Mouse (Mus musculus): Measurements from ENCODE around the gene Vps25. TPM values are rescaled to one million over a fixed set of nuclear protein-coding genes. Genes with fewer than 3 reads are reported as not detected.

Gene Vps25
- polyA plus RNA-seq, 1 experiment from 2014 or later = 94.1 TPM

DNA sequence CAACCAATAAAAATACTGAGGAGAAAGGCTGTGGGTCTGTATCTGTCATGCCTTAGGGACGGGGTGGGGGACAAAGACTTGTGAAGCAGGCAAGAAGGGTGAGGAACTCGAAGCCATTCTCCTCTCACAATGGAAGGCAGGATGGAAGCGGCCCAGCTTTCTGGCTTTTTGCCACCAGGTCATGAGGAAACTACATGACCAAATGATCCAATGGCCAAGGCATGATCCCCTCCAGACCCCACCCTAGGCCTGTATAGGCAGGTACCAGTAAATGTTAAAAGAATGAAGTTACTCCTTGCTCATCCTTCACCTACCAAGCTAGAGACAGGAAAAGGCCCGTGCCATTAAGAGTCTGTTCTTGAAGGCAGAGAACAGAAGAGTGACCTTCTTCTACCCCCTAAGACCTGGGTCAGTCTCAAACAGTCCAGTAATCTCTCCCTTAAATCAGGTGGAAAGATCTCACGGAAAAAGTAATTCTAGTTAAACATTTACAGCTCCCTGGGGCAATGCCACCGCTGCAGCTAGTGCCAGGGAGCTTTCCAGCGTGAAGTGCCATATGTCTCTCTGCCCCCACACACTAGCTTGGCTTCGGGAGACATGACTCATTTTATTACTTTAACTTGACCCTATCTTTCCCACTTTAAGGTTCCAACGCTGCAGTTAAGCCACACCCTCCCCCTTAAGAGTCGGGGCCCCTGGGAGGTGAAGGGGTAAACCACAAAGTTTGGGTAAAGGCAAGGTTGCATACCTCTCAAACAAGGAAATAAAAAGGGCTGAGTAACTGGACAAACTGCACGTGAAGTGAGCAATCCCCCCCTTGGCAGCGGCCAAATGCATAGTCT lies 24.1 kb downstream of the Vps25 start:
- H3K9ac ChIP-seq (replicated peaks) = peak overlapping the region; percentile 71
- H3K4me2 ChIP-seq = peak overlapping the region; percentile 78
- H3K27ac ChIP-seq = no peak overlapping the region
- 67% methylated on average over 12 of the region's 12 CpGs for whole genome bisulfite sequencing
- peak overlapping the region; percentile 70 for H3K4me3 ChIP-seq (replicated peaks)
- H3K4me1 ChIP-seq (replicated peaks) = peaks cover 23% of the 10 kb centered on the region
- H3K36me3 ChIP-seq = peaks cover 16% of the 10 kb centered on the region; the same call in 1 of the 2 replicates
- no peak for ATAC-seq (ENCODE audit: insufficient number of reproducible peaks, insufficient read depth, low FRiP score, low TSS enrichment, low read depth)
- no peaks in the 10 kb centered on the region for H3K9me3 ChIP-seq
- H3K27me3 ChIP-seq = peaks cover 22% of the 10 kb centered on the region

DNA sequence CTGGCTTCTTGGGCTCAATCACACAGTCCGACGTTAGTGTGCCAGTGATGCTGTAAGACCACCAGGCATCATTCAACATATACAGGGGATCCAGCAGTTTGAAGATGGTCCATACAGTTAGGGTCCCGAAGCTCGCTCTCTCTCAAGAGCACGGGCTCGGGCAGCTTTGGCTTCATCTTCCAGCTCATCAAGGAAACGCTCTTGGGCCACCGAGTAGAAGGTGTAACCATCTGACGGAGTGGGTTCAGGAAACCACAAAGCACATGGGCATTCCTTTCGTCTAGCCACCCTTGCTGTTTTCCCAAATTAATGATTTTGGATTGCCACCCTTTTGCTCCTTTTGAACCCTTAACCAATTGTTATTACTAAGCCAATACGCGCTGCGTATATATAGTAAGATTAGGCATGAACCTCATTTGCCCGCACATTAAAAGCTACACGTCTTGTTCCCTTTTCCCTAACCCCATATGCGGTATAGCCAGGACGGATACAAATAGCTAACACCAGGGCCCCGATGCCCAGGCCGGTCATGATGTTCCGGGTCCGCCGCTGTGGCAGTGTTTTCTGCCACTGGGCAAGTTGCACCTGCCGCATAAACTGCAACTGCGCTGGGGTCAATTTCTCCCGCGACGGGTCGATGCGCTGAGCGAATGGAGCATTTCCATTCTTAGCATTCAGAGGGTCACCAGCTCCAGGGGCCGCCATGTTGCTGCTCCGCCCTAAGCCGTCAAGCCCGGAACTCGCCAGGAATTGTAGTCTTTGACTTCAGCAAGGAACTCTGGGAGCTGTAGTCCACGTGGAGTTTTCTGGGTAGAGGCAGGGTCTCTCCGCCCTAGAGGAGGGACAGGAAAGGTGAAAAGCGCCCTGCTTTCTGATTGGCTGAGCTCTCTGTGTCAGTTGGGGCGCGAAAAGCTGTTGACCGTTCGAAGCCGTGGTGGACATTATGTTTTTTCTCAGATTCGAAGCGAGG lies 25.0 kb downstream of the Vps25 start, which contains the start of the genes Cntd1 and Coa3:
Gene Cntd1, plus strand, starts transcription at position 790 of the 970 bp plus-strand sequence.
Gene Coa3, minus strand, starts transcription at position 892 of the 970 bp plus-strand sequence.
- 12% methylated on average over 45 of the region's 45 CpGs for WGBS
- Histone ChIP-seq H3K9me3 (no peaks in the 10 kb centered on the region), H3K9ac (replicated peaks) (peak within 1 kb of the TSS; percentile 71), H3K27me3 (peaks cover 22% of the 10 kb centered on the region), H3K4me1 (replicated peaks) (peaks cover 23% of the 10 kb centered on the region), H3K4me2 (peak within 1 kb of the TSS; percentile 78), H3K27ac (no peak within 1 kb of the TSS), H3K36me3 (peaks cover 16% of the 10 kb centered on the region; the same call in 1 of the 2 replicates), H3K4me3 (replicated peaks) (peak within 1 kb of the TSS; percentile 70)
- peak; percentile 90 for ATAC-seq (ENCODE audit: insufficient number of reproducible peaks, insufficient read depth, low FRiP score, low TSS enrichment, low read depth)

DNA sequence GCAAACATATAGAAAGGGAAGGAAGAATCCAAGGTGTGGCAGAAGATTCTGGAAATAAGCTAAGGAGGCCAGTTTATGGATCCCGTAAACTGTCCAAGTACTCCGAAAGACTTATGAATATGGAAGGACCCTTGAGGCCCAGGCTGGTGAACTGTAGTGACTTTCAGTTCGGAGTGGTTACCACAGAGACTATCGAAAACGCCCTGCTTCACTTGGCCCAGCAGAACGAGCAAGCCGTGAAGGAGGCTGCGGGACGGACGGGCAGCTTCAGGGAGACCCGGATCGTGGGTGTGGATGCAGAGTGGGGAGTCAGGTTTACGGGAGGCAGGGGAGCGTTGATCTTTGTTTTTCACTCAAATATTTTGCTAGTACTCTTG lies 25.7 kb downstream of the Vps25 start:
- ATAC-seq (ENCODE audit: insufficient number of reproducible peaks, insufficient read depth, low FRiP score, low TSS enrichment, low read depth) = 0 out of 2 replicates have a peak, but pooled peaks have one; percentile 32
- Histone ChIP-seq H3K4me2 (peak overlapping the region; percentile 78), H3K9ac (replicated peaks) (no peak overlapping the region), H3K9me3 (no peaks in the 10 kb centered on the region), H3K4me1 (replicated peaks) (peaks cover 23% of the 10 kb centered on the region), H3K27me3 (peaks cover 22% of the 10 kb centered on the region), H3K36me3 (peaks cover 16% of the 10 kb centered on the region; the same call in 1 of the 2 replicates), H3K4me3 (replicated peaks) (peak overlapping the region; percentile 70), H3K27ac (no peak overlapping the region)
- WGBS = 61% methylated on average over 14 of the region's 14 CpGs

DNA sequence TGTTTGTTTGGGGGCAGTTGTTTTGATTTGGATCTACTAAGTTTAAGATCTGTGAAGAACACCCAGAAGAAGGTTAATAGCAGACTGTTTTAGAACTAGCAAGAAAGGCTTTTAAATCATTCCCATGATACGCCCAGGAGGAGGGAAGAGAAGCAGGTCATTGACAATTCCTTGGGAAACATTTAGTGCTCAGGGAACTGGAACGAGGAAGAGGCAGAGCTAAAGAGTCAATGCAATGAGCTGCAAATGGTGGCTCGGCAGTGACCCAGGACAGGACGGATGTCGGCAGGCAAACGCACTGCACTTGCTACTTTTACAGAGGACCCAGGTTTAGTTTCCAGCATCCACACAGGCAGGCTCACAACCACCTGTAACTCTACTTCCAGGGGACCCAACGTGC lies 27.3 kb downstream of the Vps25 start:
- Histone ChIP-seq H3K4me1 (replicated peaks) (peaks cover 23% of the 10 kb centered on the region), H3K4me3 (replicated peaks) (no peak overlapping the region), H3K4me2 (no peak overlapping the region), H3K36me3 (peaks cover 16% of the 10 kb centered on the region; the same call in 1 of the 2 replicates), H3K9ac (replicated peaks) (no peak overlapping the region), H3K27ac (no peak overlapping the region), H3K9me3 (no peaks in the 10 kb centered on the region), H3K27me3 (peaks cover 15% of the 10 kb centered on the region)
- 40% methylated on average over 7 of the region's 7 CpGs for WGBS
- ATAC-seq (ENCODE audit: insufficient number of reproducible peaks, insufficient read depth, low FRiP score, low TSS enrichment, low read depth) = no peak

DNA sequence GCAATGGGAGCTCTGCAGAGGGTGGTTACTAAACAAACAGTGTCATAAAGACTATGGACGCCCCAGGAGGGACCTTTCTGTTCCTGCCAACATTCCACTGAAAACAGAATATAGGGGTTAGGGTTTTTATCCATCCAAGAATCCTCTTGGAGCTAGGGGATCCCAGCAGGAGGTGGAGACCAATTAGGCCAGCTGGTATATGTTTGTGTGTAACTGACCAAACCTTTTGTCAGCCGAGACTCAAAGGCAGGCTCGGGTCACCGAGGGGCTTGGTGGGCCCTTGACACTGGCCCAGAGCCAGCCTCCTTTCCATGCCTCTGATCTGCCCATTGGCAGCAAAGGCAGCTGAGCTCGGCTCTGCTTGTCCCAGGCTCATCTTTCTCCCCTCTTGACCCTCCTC lies 29.4 kb downstream of the Vps25 start:
- WGBS = 36% methylated on average over 5 of the region's 5 CpGs
- peaks cover 14% of the 10 kb centered on the region for H3K36me3 ChIP-seq
- H3K9ac ChIP-seq (replicated peaks) = no peak overlapping the region
- no peak overlapping the region for H3K27ac ChIP-seq
- H3K27me3 ChIP-seq = peaks cover 6% of the 10 kb centered on the region; the same call in 1 of the 2 replicates
- H3K4me1 ChIP-seq (replicated peaks) = peaks cover 9% of the 10 kb centered on the region
- H3K9me3 ChIP-seq = no peaks in the 10 kb centered on the region
- no peak overlapping the region for H3K4me3 ChIP-seq (replicated peaks)
- no peak overlapping the region for H3K4me2 ChIP-seq
- no peak for ATAC-seq (ENCODE audit: insufficient number of reproducible peaks, insufficient read depth, low FRiP score, low TSS enrichment, low read depth)

- 0 out of 2 replicates have a peak, but pooled peaks cover 4% of the 10 kb centered on the region for H3K4me1 ChIP-seq (replicated peaks)
- no peak overlapping the region for H3K4me2 ChIP-seq
- ATAC-seq (ENCODE audit: insufficient number of reproducible peaks, insufficient read depth, low FRiP score, low TSS enrichment, low read depth) = no peak
- 73% methylated on average over 4 of the region's 4 CpGs for WGBS
- H3K36me3 ChIP-seq = peaks cover 21% of the 10 kb centered on the region
- H3K27ac ChIP-seq = no peak overlapping the region
- H3K4me3 ChIP-seq (replicated peaks) = no peak overlapping the region
- no peak overlapping the region for H3K9ac ChIP-seq (replicated peaks)
- no peaks in the 10 kb centered on the region for H3K9me3 ChIP-seq
- H3K27me3 ChIP-seq = peaks cover 6% of the 10 kb centered on the region; the same call in 1 of the 2 replicates
Measured at GRCm38 (mm10) chr11:101283805-101284204, 30.3 kb downstream of the Vps25 start.

DNA sequence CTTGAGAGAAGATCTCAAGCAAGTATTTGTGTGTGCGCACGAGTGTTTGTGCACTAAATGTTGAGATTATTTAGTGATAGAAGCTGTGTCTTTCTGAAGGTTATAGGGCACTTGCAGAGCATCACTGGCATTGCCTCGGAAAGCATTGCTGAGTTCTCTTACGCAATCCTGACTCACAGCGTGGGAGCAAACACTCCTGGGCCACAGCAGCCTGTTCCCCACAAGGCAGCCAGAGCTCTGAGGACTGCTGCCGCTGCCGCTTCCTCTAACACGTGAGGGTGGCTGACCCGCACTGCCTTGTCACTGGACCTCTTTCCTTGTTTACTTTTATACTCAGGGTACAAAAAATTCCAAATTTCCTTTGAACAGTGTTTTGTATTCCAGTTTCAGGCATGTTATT lies 33.8 kb downstream of the Vps25 start:
- WGBS = 85% methylated on average over 9 of the region's 9 CpGs
- H3K9ac ChIP-seq (replicated peaks) = no peak overlapping the region
- peaks cover 56% of the 10 kb centered on the region for H3K36me3 ChIP-seq
- no peaks in the 10 kb centered on the region for H3K9me3 ChIP-seq
- no peak for ATAC-seq (ENCODE audit: insufficient number of reproducible peaks, insufficient read depth, low FRiP score, low TSS enrichment, low read depth)
- no peak overlapping the region for H3K27ac ChIP-seq
- H3K4me1 ChIP-seq (replicated peaks) = no peaks in the 10 kb centered on the region
- no peak overlapping the region for H3K4me2 ChIP-seq
- H3K27me3 ChIP-seq = no peaks in the 10 kb centered on the region
- H3K4me3 ChIP-seq (replicated peaks) = no peak overlapping the region

- H3K27me3 ChIP-seq = no peaks in the 10 kb centered on the region
- no peak overlapping the region for H3K4me2 ChIP-seq
- no peaks in the 10 kb centered on the region for H3K4me1 ChIP-seq (replicated peaks)
- no peak overlapping the region for H3K4me3 ChIP-seq (replicated peaks)
- no peak for ATAC-seq (ENCODE audit: insufficient number of reproducible peaks, insufficient read depth, low FRiP score, low TSS enrichment, low read depth)
- no peak overlapping the region for H3K27ac ChIP-seq
- 94% methylated on average over 8 of the region's 8 CpGs for WGBS
- no peaks in the 10 kb centered on the region for H3K9me3 ChIP-seq
- no peak overlapping the region for H3K9ac ChIP-seq (replicated peaks)
- peaks cover 91% of the 10 kb centered on the region for H3K36me3 ChIP-seq
Measured at GRCm38 (mm10) chr11:101291231-101291630, 37.7 kb downstream of the Vps25 start.

DNA sequence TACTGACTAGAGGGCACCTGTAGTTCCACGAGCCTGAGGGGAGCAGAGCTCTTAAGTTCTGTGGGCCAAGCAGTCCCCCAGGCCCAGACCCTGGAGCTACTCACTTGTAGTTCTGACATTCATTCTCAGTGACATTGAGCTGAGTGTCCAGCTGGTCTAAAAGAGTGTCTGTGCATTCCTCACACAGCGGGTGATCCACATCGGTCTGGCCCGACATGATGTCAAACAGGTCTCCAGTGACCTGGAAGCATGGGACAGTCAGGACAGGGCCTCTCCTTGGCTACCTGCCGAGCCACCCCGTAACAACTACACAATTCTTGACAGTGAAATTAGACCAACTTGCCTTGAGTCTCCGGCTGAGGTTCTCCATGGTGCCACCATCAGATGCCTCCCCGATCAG lies 41.7 kb downstream of the Vps25 start:
- Histone ChIP-seq H3K36me3 (peaks cover 96% of the 10 kb centered on the region), H3K4me2 (no peak overlapping the region), H3K4me1 (replicated peaks) (no peaks in the 10 kb centered on the region), H3K4me3 (replicated peaks) (no peak overlapping the region), H3K27me3 (no peaks in the 10 kb centered on the region), H3K27ac (no peak overlapping the region), H3K9me3 (no peaks in the 10 kb centered on the region), H3K9ac (replicated peaks) (no peak overlapping the region)
- WGBS = 93% methylated on average over 8 of the region's 8 CpGs
- no peak for ATAC-seq (ENCODE audit: insufficient number of reproducible peaks, insufficient read depth, low FRiP score, low TSS enrichment, low read depth)

DNA sequence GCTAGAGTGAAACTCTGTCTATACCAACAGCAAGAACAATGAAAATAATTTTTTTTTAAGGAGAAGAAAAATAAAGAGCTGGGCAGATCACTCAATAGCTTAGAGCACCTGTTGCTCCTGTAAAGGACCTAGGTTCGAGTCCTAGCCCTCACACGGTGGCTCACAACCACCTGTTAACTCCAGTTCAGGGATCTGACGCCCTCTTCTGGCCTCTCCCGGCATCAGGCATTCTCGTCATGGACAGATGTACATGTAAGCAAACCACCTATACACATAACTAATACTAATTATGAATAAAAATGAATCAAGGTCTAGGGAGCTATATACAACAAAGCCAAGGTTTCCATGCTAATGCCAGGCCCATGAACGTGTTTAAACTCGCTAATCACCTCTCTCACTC lies 47.4 kb downstream of the Vps25 start:
- peak overlapping the region; percentile 98 for H3K4me2 ChIP-seq
- no peaks in the 10 kb centered on the region for H3K27me3 ChIP-seq
- H3K27ac ChIP-seq = no peak overlapping the region
- 66% methylated on average over 7 of the region's 7 CpGs for WGBS
- H3K4me1 ChIP-seq (replicated peaks) = peaks cover 11% of the 10 kb centered on the region
- peaks cover 41% of the 10 kb centered on the region for H3K36me3 ChIP-seq
- no peak for ATAC-seq (ENCODE audit: insufficient number of reproducible peaks, insufficient read depth, low FRiP score, low TSS enrichment, low read depth)
- peak overlapping the region; percentile 83 for H3K9ac ChIP-seq (replicated peaks)
- H3K9me3 ChIP-seq = no peaks in the 10 kb centered on the region
- H3K4me3 ChIP-seq (replicated peaks) = peak overlapping the region; percentile 89
